9 mouse cellular contexts compared by ENCODE assay signal in genomic region chr12:27182397-27183375, GRCm38 (mm10).
A peak's percentile ranks its signal among the peaks of the same experiment; 100 is the strongest.
DNase-seq lines count a peak whose midpoint lies in the region; ATAC-seq and TF ChIP-seq lines count a peak whose summit lies in the region.
"Had no signal": no experiment of that assay in that cellular context is flagged by ENCODE, and none has a peak within 500 bp of the region (broad histone marks: within the 10 kb centered on the region; RNA-seq: fewer than 3 reads in every experiment).

No protein-coding gene starts in this region.

- H3K27ac ChIP-seq in liver, adult 2 months (replicated peaks; ENCODE audit: insufficient read depth, low read depth, low read length), result no peak overlapping the region
- H3K27ac ChIP-seq in liver, embryonic 11.5 days (ENCODE audit: low read depth, low read length), result no peak overlapping the region; the same call in 1 of the 2 replicates
- H3K27ac ChIP-seq in heart, embryonic 14.5 days (replicated peaks in 1 of 2; ENCODE audit: control insufficient read depth in 1 of 2, insufficient read depth in 1 of 2, low read depth in 2 of 2, low read length in 2 of 2), result peak overlapping the region; percentile 74 to 98
- H3K27ac ChIP-seq in limb, embryonic 15.5 days, result peak overlapping the region; percentile 54; the same call in 1 of the 2 replicates
- H3K27ac ChIP-seq in stomach, postnatal 0 days (replicated peaks), result no peak overlapping the region

- ATAC-seq in liver, embryonic 11.5 days (replicated peaks; ENCODE audit: low FRiP score), result no peak
- ATAC-seq in heart, embryonic 14.5 days (ENCODE audit: insufficient number of reproducible peaks, insufficient read depth, low FRiP score, low read depth), result peak; percentile 85
- ATAC-seq in limb, embryonic 15.5 days (ENCODE audit: insufficient number of reproducible peaks, low FRiP score, low TSS enrichment, low read depth), result no peak
- peak; percentile 29; the same call in 1 of the 2 replicates for ATAC-seq in stomach, postnatal 0 days (ENCODE audit: low FRiP score, low TSS enrichment)
- ATAC-seq: liver, postnatal 0 days had no signal

- 62% methylated on average over 5 of the region's 5 CpGs for WGBS in liver, adult 2 months
- WGBS in liver, embryonic 11.5 days, result 48% methylated on average over 5 of the region's 5 CpGs
- WGBS in heart, embryonic 14.5 days, result 20% methylated on average over 5 of the region's 5 CpGs
- 23% methylated on average over 5 of the region's 5 CpGs for WGBS in limb, embryonic 15.5 days
- WGBS in stomach, postnatal 0 days, result 31% methylated on average over 5 of the region's 5 CpGs

- no peak for TF ChIP-seq CTCF in liver, adult 2 months (IDR thresholded peaks at IDR 0.05; ENCODE audit: low read depth, low read length)
- TF ChIP-seq CTCF in stomach, postnatal 0 days (IDR thresholded peaks at IDR 0.05; ENCODE audit: low read depth), result 0 out of 2 replicates have a peak, but pooled peaks have one; percentile 2

- H3K4me2 ChIP-seq in liver, embryonic 11.5 days, result no peak overlapping the region
- peak overlapping the region; percentile 59 for H3K4me2 ChIP-seq in heart, embryonic 14.5 days (ENCODE audit: low read length)
- no peak overlapping the region for H3K4me2 ChIP-seq in limb, embryonic 15.5 days
- no peak overlapping the region for H3K4me2 ChIP-seq in stomach, postnatal 0 days (replicated peaks; ENCODE audit: low read depth)

- H3K36me3 ChIP-seq in liver, adult 2 months (ENCODE audit: control insufficient read depth, insufficient read depth, low read length), result no peaks in the 10 kb centered on the region
- H3K36me3 ChIP-seq in liver, embryonic 11.5 days (ENCODE audit: control insufficient read depth, insufficient read depth, low read length), result no peaks in the 10 kb centered on the region
- no peaks in the 10 kb centered on the region for H3K36me3 ChIP-seq in heart, embryonic 14.5 days (ENCODE audit: control insufficient read depth, insufficient read depth, low read length)
- no peaks in the 10 kb centered on the region for H3K36me3 ChIP-seq in limb, embryonic 15.5 days
- H3K36me3 ChIP-seq in stomach, postnatal 0 days (ENCODE audit: control insufficient read depth, insufficient read depth, low read length), result no peaks in the 10 kb centered on the region

- H3K9ac ChIP-seq in liver, adult 2 months (ENCODE audit: low read depth, low read length), result no peak overlapping the region
- no peak overlapping the region for H3K9ac ChIP-seq in liver, embryonic 11.5 days (ENCODE audit: low read depth, low read length)
- H3K9ac ChIP-seq in heart, embryonic 14.5 days (ENCODE audit: low read length), result peak overlapping the region; percentile 30
- H3K9ac ChIP-seq in limb, embryonic 15.5 days, result no peak overlapping the region
- H3K9ac ChIP-seq in stomach, postnatal 0 days (ENCODE audit: low read length), result no peak overlapping the region
- H3K9ac ChIP-seq: liver, postnatal 0 days had no signal

- TF ChIP-seq POLR2A in liver, adult 2 months (IDR thresholded peaks at IDR 0.05; ENCODE audit: extremely low read depth, insufficient read depth, low read length), result no peak

- no peak overlapping the region for H3K4me3 ChIP-seq in liver, adult 2 months (ENCODE audit: insufficient read depth, low read depth, low read length)
- no peak overlapping the region for H3K4me3 ChIP-seq in liver, embryonic 11.5 days (ENCODE audit: low read depth, low read length)
- peak overlapping the region in 1 of 2 experiments; percentile 14; a peak in 1 of 4 replicates for H3K4me3 ChIP-seq in heart, embryonic 14.5 days (ENCODE audit: control insufficient read depth in 1 of 2, insufficient read depth in 1 of 2, low read depth in 1 of 2, low read length in 2 of 2)
- H3K4me3 ChIP-seq in limb, embryonic 15.5 days, result no peak overlapping the region
- no peak overlapping the region for H3K4me3 ChIP-seq in stomach, postnatal 0 days (ENCODE audit: low read depth, low read length)

- TF ChIP-seq EP300 in stomach, postnatal 0 days (optimal IDR thresholded peaks at IDR 0.05), result no peak

- peak; percentile 0 for DNase-seq in liver, adult 2 months (ENCODE audit: extremely low read depth, low read depth, low spot score)
- DNase-seq in liver, embryonic 11.5 days (ENCODE audit: low spot score), result no peak
- no peak for DNase-seq in stomach, postnatal 0 days (ENCODE audit: low spot score)
- no peak for DNase-seq in spleen, adult 12 weeks (ENCODE audit: low spot score)
- no peak for DNase-seq in layer of hippocampus, adult 11-12 months (ENCODE audit: low spot score)
- no peak for DNase-seq in kidney, postnatal 10 days
- DNase-seq: liver, postnatal 0 days had no signal

- no peaks in the 10 kb centered on the region for H3K9me3 ChIP-seq in liver, embryonic 11.5 days (ENCODE audit: control insufficient read depth, low read length)
- H3K9me3 ChIP-seq in heart, embryonic 14.5 days (ENCODE audit: control insufficient read depth, low read length), result peaks cover 4% of the 10 kb centered on the region; the same call in 1 of the 2 replicates
- 0 out of 2 replicates have a peak, but pooled peaks cover 4% of the 10 kb centered on the region for H3K9me3 ChIP-seq in limb, embryonic 15.5 days
- H3K9me3 ChIP-seq in stomach, postnatal 0 days (ENCODE audit: control insufficient read depth, low read length), result no peaks in the 10 kb centered on the region

- H3K79me2 ChIP-seq in liver, adult 2 months (ENCODE audit: control insufficient read depth, insufficient read depth, low read length), result no peaks in the 10 kb centered on the region

- no peaks in the 10 kb centered on the region for H3K4me1 ChIP-seq in liver, adult 2 months (ENCODE audit: control insufficient read depth, insufficient read depth, low read length)
- H3K4me1 ChIP-seq in liver, embryonic 11.5 days (replicated peaks; ENCODE audit: control insufficient read depth, insufficient read depth, low read length), result peaks cover 6% of the 10 kb centered on the region; the same call in 1 of the 2 replicates
- H3K4me1 ChIP-seq in heart, embryonic 14.5 days (ENCODE audit: control insufficient read depth in 2 of 2, insufficient read depth in 2 of 2, low read length in 2 of 2), result peaks cover 22 to 36% of the 10 kb centered on the region in 2 experiments
- H3K4me1 ChIP-seq in limb, embryonic 15.5 days, result peaks cover 21% of the 10 kb centered on the region
- no peaks in the 10 kb centered on the region for H3K4me1 ChIP-seq in stomach, postnatal 0 days (replicated peaks; ENCODE audit: control insufficient read depth, insufficient read depth)

- no peaks in the 10 kb centered on the region for H3K27me3 ChIP-seq in liver, adult 2 months (ENCODE audit: control insufficient read depth, insufficient read depth, low read length)
- H3K27me3 ChIP-seq in liver, embryonic 11.5 days (replicated peaks; ENCODE audit: control insufficient read depth, insufficient read depth, low read length), result no peaks in the 10 kb centered on the region
- H3K27me3 ChIP-seq in heart, embryonic 14.5 days (ENCODE audit: control insufficient read depth, insufficient read depth, low read length), result no peaks in the 10 kb centered on the region
- no peaks in the 10 kb centered on the region for H3K27me3 ChIP-seq in limb, embryonic 15.5 days
- H3K27me3 ChIP-seq in stomach, postnatal 0 days (ENCODE audit: control insufficient read depth, insufficient read depth, low read length), result no peaks in the 10 kb centered on the region

Comparison
In these comparisons a context has a peak if more than half of its experiments do, and no peak if none do; other contexts are left out.
1. H3K27ac ChIP-seq: peak in heart, embryonic 14.5 days (2 of 2) and limb, embryonic 15.5 days (single experiment); none in liver, adult 2 months (single experiment), liver, embryonic 11.5 days (single experiment) and stomach, postnatal 0 days (single experiment).
2. ATAC-seq: peak in heart, embryonic 14.5 days (single experiment) and stomach, postnatal 0 days (single experiment); none in liver, embryonic 11.5 days (single experiment) and limb, embryonic 15.5 days (single experiment).